Mouse (Mus musculus) cerebellum, adult 2 months (tissue): ENCODE data around the gene Cst8. TPM values are rescaled to one million over a fixed set of nuclear protein-coding genes. Genes with fewer than 3 reads are reported as not detected.
A peak's percentile ranks its signal among the peaks of the same experiment; 100 is the strongest.
"Not testable (repeated sequence)": the region's sequence is repeated elsewhere in the genome, so short reads cannot be mapped to it uniquely, and the experiment has no call there.

ENCODE experiments used
- DNase-seq, 2 experiments: peaks; one replicate each; pipeline ENCODE4 v3.0.0; 2021
- H3K27ac ChIP-seq: fragments of 200-500 bp; 2 replicates; pipeline ENCODE4 v1.5.1; 2012; ENCODE audit warnings: low read length, control low read depth, inconsistent platforms; ENCODE audit not compliant: insufficient read depth
- H3K27me3 ChIP-seq: fragments of 200-500 bp; 2 replicates; pipeline ENCODE4 v1.6.1; 2012; ENCODE audit warnings: inconsistent platforms, mild to moderate bottlenecking, low read length, moderate library complexity; ENCODE audit not compliant: control insufficient read depth, insufficient read depth
- H3K4me1 ChIP-seq: fragments of 200-500 bp; 2 replicates; pipeline ENCODE4 v1.6.1; 2011; ENCODE audit warnings: low read length; ENCODE audit not compliant: control insufficient read depth, insufficient read depth
- H3K4me3 ChIP-seq: fragments of 200-500 bp; replicated peaks from 2 replicates; pipeline ENCODE3; 2011; ENCODE audit warnings: mild to moderate bottlenecking, low read depth, low read length, control low read depth; ENCODE audit not compliant: insufficient read depth
- CTCF ChIP-seq: fragments of 200-500 bp; IDR thresholded peaks from 2 replicates; pipeline ENCODE4 v1.5.1; 2011; ENCODE audit warnings: low read depth, mild to moderate bottlenecking, control low read depth, low read length, moderate library complexity, borderline replicate concordance; ENCODE audit not compliant: insufficient read depth
- POLR2A ChIP-seq: fragments of 200-500 bp; IDR thresholded peaks from 2 replicates; pipeline ENCODE4 v1.6.1; 2011; ENCODE audit warnings: low read length, control low read depth, borderline replicate concordance; ENCODE audit not compliant: insufficient read depth
- WGBS: fragments of 180-500 bp; shearing (Covaris S2); methylation state at CpG from one replicate; pipeline ENCODE4 v1.1.7; 2018; 5-methylcytosine and 5-hydroxymethylcytosine counted together
- polyA plus RNA-seq: library from polyadenylated mRNA; depleted of rRNA; stranded (reverse); fragments of >200 nt; gene quantifications from 2 replicates; pipeline ENCODE4 v1.2.3, GENCODE M21; 2012; rRNA removed

Gene Cst8
- not detected in 2 replicates for polyA plus RNA-seq

- Histone ChIP-seq H3K27me3 (no peaks in the 10 kb centered on the region), H3K4me1 (peaks cover 12% of the 10 kb centered on the region), H3K27ac (no peak within 1 kb of the TSS), H3K4me3 (no peak within 1 kb of the TSS)
- TF ChIP-seq POLR2A = no peak
- no peak for TF ChIP-seq CTCF
- WGBS = 92% methylated on average over 1 of the region's 1 CpGs
- DNase-seq = no peak
These were observed at the start of gene Cst8 for GRCm38 (mm10) chr2:148798485-148798884. TSS of gene Cst8 (plus strand) at chr2:148798785.

- H3K4me3 ChIP-seq = no peak within 1 kb of the TSS
- H3K27me3 ChIP-seq = no peaks in the 10 kb centered on the region
- 85% methylated on average over 1 of the region's 1 CpGs for WGBS
- no peak within 1 kb of the TSS for H3K27ac ChIP-seq
- TF ChIP-seq POLR2A (no peak), CTCF (no peak)
- no peak for DNase-seq
- H3K4me1 ChIP-seq = no peaks in the 10 kb centered on the region
These were observed 48.5 kb upstream of the Cst8 start, which contains the start of gene Cstl1 for GRCm38 (mm10) chr2:148750058-148750457. TSS of gene Cstl1 (plus strand) at chr2:148750358.

- Histone ChIP-seq H3K27ac (no peak overlapping the region; the same call in 1 of the 2 replicates), H3K4me3 (peak overlapping the region; percentile 79), H3K27me3 (no peaks in the 10 kb centered on the region), H3K4me1 (no peaks in the 10 kb centered on the region)
- 15% methylated on average over 15 of the region's 15 CpGs for WGBS
- DNase-seq = peak; percentile 74 to 80
- TF ChIP-seq CTCF (peak; percentile 51), POLR2A (no peak)
These were observed 46.4 kb upstream of the Cst8 start for GRCm38 (mm10) chr2:148751893-148752813.

- TF ChIP-seq POLR2A (no peak), CTCF (no peak)
- Histone ChIP-seq H3K4me3 (no peak overlapping the region), H3K27ac (no peak overlapping the region), H3K4me1 (no peaks in the 10 kb centered on the region), H3K27me3 (no peaks in the 10 kb centered on the region)
- no peak for DNase-seq
- 45% methylated on average over 1 of the region's 1 CpGs for WGBS
These were observed 44.2 kb upstream of the Cst8 start for GRCm38 (mm10) chr2:148754310-148754846.

GRCm38 (mm10) chr2:148763648-148764388 lies 34.8 kb upstream of the Cst8 start:
- Histone ChIP-seq H3K27me3 (no peaks in the 10 kb centered on the region), H3K27ac (no peak overlapping the region), H3K4me3 (no peak overlapping the region), H3K4me1 (no peaks in the 10 kb centered on the region)
- WGBS = 97% methylated on average over 1 of the region's 1 CpGs
- TF ChIP-seq POLR2A = no peak
- no peak for TF ChIP-seq CTCF
- no peak for DNase-seq

GRCm38 (mm10) chr2:148771397-148771796 lies 27.2 kb upstream of the Cst8 start, which contains the start of gene Cst11:
TSS of gene Cst11 (minus strand) at chr2:148771497.
- H3K4me1 ChIP-seq, DNase-seq, H3K4me3 ChIP-seq, H3K27ac ChIP-seq, H3K27me3 ChIP-seq: not testable (repeated sequence)
- whole genome bisulfite sequencing = 86% methylated on average over 4 of the region's 4 CpGs

- WGBS = 14% methylated on average over 1 of the region's 1 CpGs
- no peaks in the 10 kb centered on the region for H3K27me3 ChIP-seq
- H3K4me3 ChIP-seq = no peak within 1 kb of the TSS
- DNase-seq = no peak
- H3K27ac ChIP-seq = no peak within 1 kb of the TSS
- TF ChIP-seq CTCF = no peak
- TF ChIP-seq POLR2A = no peak
- no peaks in the 10 kb centered on the region for H3K4me1 ChIP-seq
These were observed 16.9 kb upstream of the Cst8 start, which contains the start of gene 8030411F24Rik for GRCm38 (mm10) chr2:148781709-148782108. TSS of gene 8030411F24Rik (plus strand) at chr2:148782009.

GRCm38 (mm10) chr2:148789142-148789541 lies 9.4 kb upstream of the Cst8 start, which contains the start of gene Cst12:
TSS of gene Cst12 (plus strand) at chr2:148789361.
- H3K27me3 ChIP-seq = no peaks in the 10 kb centered on the region
- H3K4me3 ChIP-seq = no peak within 1 kb of the TSS
- 89% methylated on average over 6 of the region's 6 CpGs for WGBS
- no peaks in the 10 kb centered on the region for H3K4me1 ChIP-seq
- H3K27ac ChIP-seq = no peak within 1 kb of the TSS
- no peak for TF ChIP-seq POLR2A
- TF ChIP-seq CTCF = no peak
- DNase-seq = no peak
